Mouse (Mus musculus) stomach, embryonic 16.5 days (tissue): ENCODE measurements around the gene Dzip3. TPM values are rescaled to one million over a fixed set of nuclear protein-coding genes. Genes with fewer than 3 reads are reported as not detected.

ENCODE experiments used
- ATAC-seq: fragments of 200-750 bp; cut with Nextera tagmentation; 2 replicates; pipeline ENCODE4 v1.8.0; 2017; ENCODE audit warnings: moderate number of reproducible peaks, moderate TSS enrichment; ENCODE audit not compliant: insufficient read depth, low FRiP score
- H3K27ac ChIP-seq: fragments of 300-500 bp; sonication (generic); 2 replicates; pipeline ENCODE4 v1.5.1; 2014; ENCODE audit warnings: low read length
- H3K27me3 ChIP-seq: fragments of 300-500 bp; sonication (generic); 2 replicates; pipeline ENCODE4 v1.6.1; 2014; ENCODE audit warnings: low read length, control low read depth, mixed read lengths; ENCODE audit not compliant: control insufficient read depth, insufficient read depth
- H3K36me3 ChIP-seq: fragments of 300-500 bp; sonication (generic); 2 replicates; pipeline ENCODE4 v1.6.1; 2014; ENCODE audit warnings: low read length; ENCODE audit not compliant: control insufficient read depth, insufficient read depth
- H3K4me1 ChIP-seq: fragments of 300-500 bp; sonication (generic); 2 replicates; pipeline ENCODE4 v1.6.1; 2014; ENCODE audit warnings: low read length, control low read depth, mixed read lengths; ENCODE audit not compliant: control insufficient read depth, insufficient read depth
- H3K4me2 ChIP-seq: fragments of 300-500 bp; sonication (generic); 2 replicates; pipeline ENCODE4 v1.6.1; 2014; ENCODE audit warnings: low read depth, low read length, mixed read lengths
- H3K4me3 ChIP-seq: fragments of 300-500 bp; sonication (generic); replicated peaks from 2 replicates; pipeline ENCODE4 v1.5.1; 2014; ENCODE audit warnings: mild to moderate bottlenecking, low read length
- H3K9ac ChIP-seq: fragments of 300-500 bp; sonication (generic); 2 replicates; pipeline ENCODE4 v1.6.1; 2014; ENCODE audit warnings: low read length
- H3K9me3 ChIP-seq: fragments of 300-500 bp; sonication (generic); replicated peaks from 2 replicates; pipeline ENCODE4 v1.6.1; 2016; ENCODE audit warnings: low read length, control low read depth; ENCODE audit not compliant: control insufficient read depth
- WGBS: fragments of 180-500 bp; shearing (Covaris S2); extraction: QIAGEN DNeasy Blood & Tissue Kit; methylation state at CpG from one replicate; pipeline ENCODE4 v1.1.7; 2014; 5-methylcytosine and 5-hydroxymethylcytosine counted together
- polyA plus RNA-seq: library from polyadenylated mRNA; unstranded; fragments of >200 nt; fragmentation: Nextera tagmentation; extraction: Ambion mirVana; gene quantifications from 2 replicates; pipeline ENCODE4 v1.2.1, GENCODE M21; 2015

The Dzip3 gene
- polyA plus RNA-seq, 1 experiment from 2014 or later: 19.6 TPM

- Histone ChIP-seq H3K36me3 (0 out of 2 replicates have a peak, but pooled peaks cover 3% of the 10 kb centered on the region), H3K9ac (peak overlapping the region; percentile 99), H3K4me3 (peak overlapping the region; percentile 92), H3K4me2 (peak overlapping the region; percentile 61), H3K27ac (no peak overlapping the region), H3K4me1 (peaks cover 14% of the 10 kb centered on the region), H3K27me3 (no peaks in the 10 kb centered on the region), H3K9me3 (no peaks in the 10 kb centered on the region)
- 25% methylated on average over 10 of the region's 10 CpGs for WGBS
- ATAC-seq: no peak
These were observed 1.3 kb downstream of the Dzip3 start for GRCm38 (mm10) chr16:48992437-48993230.

GRCm38 (mm10) chr16:48989700-48990099 lies 4.3 kb downstream of the Dzip3 start:
- H3K36me3 ChIP-seq: 0 out of 2 replicates have a peak, but pooled peaks cover 3% of the 10 kb centered on the region
- no peak overlapping the region for H3K27ac ChIP-seq
- no peak overlapping the region for H3K9ac ChIP-seq
- no peaks in the 10 kb centered on the region for H3K27me3 ChIP-seq
- no peak overlapping the region for H3K4me3 ChIP-seq
- no peaks in the 10 kb centered on the region for H3K9me3 ChIP-seq
- no peak for ATAC-seq
- no peak overlapping the region for H3K4me2 ChIP-seq
- H3K4me1 ChIP-seq: peaks cover 4% of the 10 kb centered on the region; the same call in 1 of the 2 replicates

GRCm38 (mm10) chr16:48985034-48985627 lies 8.8 kb downstream of the Dzip3 start:
- Histone ChIP-seq H3K4me3 (no peak overlapping the region), H3K36me3 (0 out of 2 replicates have a peak, but pooled peaks cover under 1% of the 10 kb centered on the region), H3K27ac (no peak overlapping the region), H3K9ac (no peak overlapping the region), H3K4me1 (no peaks in the 10 kb centered on the region), H3K27me3 (no peaks in the 10 kb centered on the region), H3K4me2 (no peak overlapping the region), H3K9me3 (no peaks in the 10 kb centered on the region)
- ATAC-seq: no peak
- 55% methylated on average over 5 of the region's 5 CpGs for WGBS

GRCm38 (mm10) chr16:48979965-48980364 lies 14.0 kb downstream of the Dzip3 start:
- Histone ChIP-seq H3K9ac (no peak overlapping the region), H3K4me3 (no peak overlapping the region), H3K27me3 (no peaks in the 10 kb centered on the region), H3K4me2 (no peak overlapping the region), H3K9me3 (no peaks in the 10 kb centered on the region), H3K4me1 (no peaks in the 10 kb centered on the region), H3K36me3 (0 out of 2 replicates have a peak, but pooled peaks cover 3% of the 10 kb centered on the region), H3K27ac (no peak overlapping the region)
- no peak for ATAC-seq

GRCm38 (mm10) chr16:48973548-48973947 lies 20.4 kb downstream of the Dzip3 start:
- WGBS: 95% methylated on average over 1 of the region's 1 CpGs
- ATAC-seq: no peak
- H3K27ac ChIP-seq: no peak overlapping the region

GRCm38 (mm10) chr16:48972996-48973395 lies 21.0 kb downstream of the Dzip3 start:
- H3K36me3 ChIP-seq: no peaks in the 10 kb centered on the region
- WGBS: 92% methylated on average over 2 of the region's 2 CpGs
- H3K27ac ChIP-seq: no peak overlapping the region
- ATAC-seq: no peak
- H3K4me2 ChIP-seq: no peak overlapping the region
- H3K4me3 ChIP-seq: no peak overlapping the region
- no peaks in the 10 kb centered on the region for H3K4me1 ChIP-seq
- H3K9me3 ChIP-seq: no peaks in the 10 kb centered on the region
- H3K9ac ChIP-seq: no peak overlapping the region
- H3K27me3 ChIP-seq: no peaks in the 10 kb centered on the region

More at GRCm38 (mm10) chr16:48973548-48973947, 20.4 kb downstream of the Dzip3 start:
- H3K9me3 ChIP-seq: no peaks in the 10 kb centered on the region
- no peaks in the 10 kb centered on the region for H3K4me1 ChIP-seq
- H3K4me3 ChIP-seq: no peak overlapping the region
- no peaks in the 10 kb centered on the region for H3K27me3 ChIP-seq
- no peak overlapping the region for H3K9ac ChIP-seq
- H3K36me3 ChIP-seq: 0 out of 2 replicates have a peak, but pooled peaks cover 2% of the 10 kb centered on the region
- H3K4me2 ChIP-seq: no peak overlapping the region

GRCm38 (mm10) chr16:48941805-48942204 lies 52.2 kb downstream of the Dzip3 start:
- Histone ChIP-seq H3K4me1 (no peaks in the 10 kb centered on the region), H3K4me3 (no peak overlapping the region), H3K9me3 (no peaks in the 10 kb centered on the region), H3K27ac (no peak overlapping the region), H3K4me2 (no peak overlapping the region), H3K9ac (no peak overlapping the region), H3K27me3 (no peaks in the 10 kb centered on the region), H3K36me3 (no peaks in the 10 kb centered on the region)
- no peak for ATAC-seq
- WGBS: 62% methylated on average over 1 of the region's 1 CpGs

GRCm38 (mm10) chr16:48923724-48924123 lies 70.2 kb downstream of the Dzip3 start:
- H3K4me1 ChIP-seq: no peaks in the 10 kb centered on the region
- no peak overlapping the region for H3K27ac ChIP-seq
- 80% methylated on average over 1 of the region's 1 CpGs for WGBS
- peaks cover 16% of the 10 kb centered on the region; the same call in 1 of the 2 replicates for H3K36me3 ChIP-seq
- ATAC-seq: no peak
- H3K9me3 ChIP-seq: no peaks in the 10 kb centered on the region
- no peak overlapping the region for H3K4me3 ChIP-seq
- no peak overlapping the region for H3K9ac ChIP-seq
- H3K4me2 ChIP-seq: no peak overlapping the region
- H3K27me3 ChIP-seq: no peaks in the 10 kb centered on the region

GRCm38 (mm10) chr16:48913206-48913605 lies 80.8 kb downstream of the Dzip3 start:
- no peaks in the 10 kb centered on the region for H3K4me1 ChIP-seq
- H3K27me3 ChIP-seq: no peaks in the 10 kb centered on the region
- H3K36me3 ChIP-seq: no peaks in the 10 kb centered on the region
- no peak for ATAC-seq
- no peaks in the 10 kb centered on the region for H3K9me3 ChIP-seq
- no peak overlapping the region for H3K4me3 ChIP-seq
- H3K9ac ChIP-seq: no peak overlapping the region
- no peak overlapping the region for H3K4me2 ChIP-seq
- no peak overlapping the region for H3K27ac ChIP-seq
- WGBS: 94% methylated on average over 3 of the region's 3 CpGs
